Mouse (Mus musculus): Measurements from ENCODE around the gene A3galt2. TPM values are rescaled to one million over a fixed set of nuclear protein-coding genes. Genes with fewer than 3 reads are reported as not detected.

A3galt2 gene
- polyA plus RNA-seq, 1 experiment from 2014 or later: 0.09 TPM

GRCm38 (mm10) chr4:128753571-128753970 is 1.6 kb upstream of the A3galt2 start:
- peaks cover 63% of the 10 kb centered on the region for H3K36me3 ChIP-seq
- H3K9ac ChIP-seq: no peak overlapping the region
- 94% methylated on average over 7 of the region's 7 CpGs for WGBS
- H3K27ac ChIP-seq (replicated peaks): no peak overlapping the region
- no peak overlapping the region for H3K4me3 ChIP-seq
- no peak for ATAC-seq (ENCODE audit: extremely low read depth, insufficient number of reproducible peaks, low FRiP score, low TSS enrichment)
- H3K4me1 ChIP-seq: peaks cover 10% of the 10 kb centered on the region
- H3K27me3 ChIP-seq (replicated peaks): no peaks in the 10 kb centered on the region
- H3K4me2 ChIP-seq: no peak overlapping the region
- H3K9me3 ChIP-seq: no peaks in the 10 kb centered on the region

GRCm38 (mm10) chr4:128755900-128756299 is 736 bp downstream of the A3galt2 start:
- ATAC-seq (ENCODE audit: extremely low read depth, insufficient number of reproducible peaks, low FRiP score, low TSS enrichment): no peak
- no peaks in the 10 kb centered on the region for H3K27me3 ChIP-seq (replicated peaks)
- H3K9ac ChIP-seq: no peak overlapping the region
- peaks cover 14% of the 10 kb centered on the region for H3K4me1 ChIP-seq
- H3K36me3 ChIP-seq: peaks cover 40% of the 10 kb centered on the region
- H3K4me3 ChIP-seq: no peak overlapping the region
- H3K27ac ChIP-seq (replicated peaks): no peak overlapping the region
- no peaks in the 10 kb centered on the region for H3K9me3 ChIP-seq
- WGBS: 54% methylated on average over 7 of the region's 7 CpGs
- no peak overlapping the region for H3K4me2 ChIP-seq

DNA sequence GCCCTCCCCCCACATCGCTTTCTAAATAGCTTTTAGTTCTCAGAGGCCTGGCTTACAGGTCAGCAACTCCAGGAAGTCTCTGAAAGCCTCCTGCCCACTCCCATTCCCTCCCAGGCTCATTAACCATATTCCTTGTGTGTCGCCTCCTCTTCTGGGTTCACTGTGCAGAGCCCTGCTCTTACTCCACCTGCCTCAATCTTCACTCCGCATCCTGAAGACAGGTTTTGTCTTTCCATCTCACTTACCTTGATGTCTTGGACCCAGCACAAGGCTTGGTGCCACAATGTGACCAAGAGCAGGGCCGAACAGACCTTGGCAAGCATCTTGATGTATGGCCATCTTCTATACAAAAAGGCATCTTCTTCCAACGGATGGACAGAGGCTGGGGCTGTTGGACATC is 4.0 kb downstream of the A3galt2 start:
- H3K4me3 ChIP-seq: no peak overlapping the region
- 78% methylated on average over 5 of the region's 5 CpGs for WGBS
- peaks cover 14% of the 10 kb centered on the region for H3K4me1 ChIP-seq

GRCm38 (mm10) chr4:128760029-128760428 is 4.9 kb downstream of the A3galt2 start:
- H3K4me3 ChIP-seq: no peak overlapping the region
- H3K4me1 ChIP-seq: peaks cover 14% of the 10 kb centered on the region
- peaks cover 9% of the 10 kb centered on the region for H3K9me3 ChIP-seq
- 55% methylated on average over 6 of the region's 6 CpGs for WGBS
- H3K27ac ChIP-seq (replicated peaks): no peak overlapping the region
- no peak for ATAC-seq (ENCODE audit: extremely low read depth, insufficient number of reproducible peaks, low FRiP score, low TSS enrichment)
- H3K4me2 ChIP-seq: no peak overlapping the region
- no peaks in the 10 kb centered on the region for H3K27me3 ChIP-seq (replicated peaks)
- peaks cover under 1% of the 10 kb centered on the region; the same call in 1 of the 2 replicates for H3K36me3 ChIP-seq
- no peak overlapping the region for H3K9ac ChIP-seq

More for the DNA sequence above, 4.0 kb downstream of the A3galt2 start:
- Histone ChIP-seq H3K9me3 (peaks cover 9% of the 10 kb centered on the region), H3K4me2 (no peak overlapping the region), H3K36me3 (peaks cover 6% of the 10 kb centered on the region), H3K9ac (no peak overlapping the region), H3K27ac (replicated peaks) (no peak overlapping the region), H3K27me3 (replicated peaks) (no peaks in the 10 kb centered on the region)
- ATAC-seq (ENCODE audit: extremely low read depth, insufficient number of reproducible peaks, low FRiP score, low TSS enrichment): no peak

DNA sequence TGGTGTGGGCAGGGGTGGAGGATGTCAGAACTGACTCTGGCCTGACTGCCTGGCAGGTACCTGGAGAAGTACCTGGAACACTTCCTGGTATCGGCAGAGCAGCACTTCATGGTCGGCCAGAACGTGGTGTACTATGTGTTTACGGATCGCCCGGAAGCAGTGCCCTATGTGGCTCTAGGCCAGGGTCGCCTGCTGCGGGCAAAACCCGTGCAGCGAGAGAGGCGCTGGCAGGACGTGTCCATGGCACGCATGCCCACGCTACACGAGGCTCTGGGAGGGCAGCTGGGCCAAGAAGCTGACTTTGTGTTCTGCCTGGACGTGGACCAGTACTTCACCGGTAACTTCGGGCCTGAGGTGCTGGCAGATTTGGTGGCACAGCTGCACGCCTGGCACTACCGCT is 11.8 kb downstream of the A3galt2 start:
- ATAC-seq (ENCODE audit: extremely low read depth, insufficient number of reproducible peaks, low FRiP score, low TSS enrichment): no peak
- Histone ChIP-seq H3K36me3 (peaks cover under 1% of the 10 kb centered on the region), H3K27ac (replicated peaks) (no peak overlapping the region), H3K4me1 (peaks cover 25% of the 10 kb centered on the region), H3K4me2 (no peak overlapping the region), H3K27me3 (replicated peaks) (no peaks in the 10 kb centered on the region), H3K4me3 (no peak overlapping the region), H3K9ac (no peak overlapping the region), H3K9me3 (peaks cover 9% of the 10 kb centered on the region)
- WGBS: 88% methylated on average over 20 of the region's 20 CpGs

DNA sequence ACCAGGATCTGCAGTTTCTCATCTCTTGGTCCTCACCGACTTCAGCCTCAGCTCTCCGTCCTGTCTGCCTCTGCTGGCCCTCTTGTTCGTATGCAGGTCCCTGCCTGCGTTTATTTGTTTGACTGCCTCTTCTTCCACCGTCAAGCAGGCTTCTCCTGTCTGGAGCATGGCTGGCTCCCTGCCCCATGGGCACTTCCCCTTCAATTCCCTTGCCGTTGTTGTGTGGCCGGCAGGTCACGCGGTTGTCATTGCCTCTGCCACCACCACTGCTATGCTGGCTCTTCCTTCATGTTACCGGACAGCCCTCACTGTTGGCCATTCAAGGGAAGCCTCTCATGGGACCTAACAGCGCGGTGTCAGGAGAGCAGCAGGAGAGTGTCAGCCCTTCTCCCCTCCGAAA is 13.0 kb downstream of the A3galt2 start:
- Histone ChIP-seq H3K4me1 (peaks cover 25% of the 10 kb centered on the region), H3K4me3 (no peak overlapping the region), H3K27me3 (replicated peaks) (no peaks in the 10 kb centered on the region), H3K9me3 (peaks cover 6% of the 10 kb centered on the region), H3K27ac (replicated peaks) (no peak overlapping the region), H3K4me2 (no peak overlapping the region), H3K36me3 (peaks cover 13% of the 10 kb centered on the region), H3K9ac (no peak overlapping the region)
- ATAC-seq (ENCODE audit: extremely low read depth, insufficient number of reproducible peaks, low FRiP score, low TSS enrichment): no peak
- WGBS: 65% methylated on average over 13 of the region's 13 CpGs

DNA sequence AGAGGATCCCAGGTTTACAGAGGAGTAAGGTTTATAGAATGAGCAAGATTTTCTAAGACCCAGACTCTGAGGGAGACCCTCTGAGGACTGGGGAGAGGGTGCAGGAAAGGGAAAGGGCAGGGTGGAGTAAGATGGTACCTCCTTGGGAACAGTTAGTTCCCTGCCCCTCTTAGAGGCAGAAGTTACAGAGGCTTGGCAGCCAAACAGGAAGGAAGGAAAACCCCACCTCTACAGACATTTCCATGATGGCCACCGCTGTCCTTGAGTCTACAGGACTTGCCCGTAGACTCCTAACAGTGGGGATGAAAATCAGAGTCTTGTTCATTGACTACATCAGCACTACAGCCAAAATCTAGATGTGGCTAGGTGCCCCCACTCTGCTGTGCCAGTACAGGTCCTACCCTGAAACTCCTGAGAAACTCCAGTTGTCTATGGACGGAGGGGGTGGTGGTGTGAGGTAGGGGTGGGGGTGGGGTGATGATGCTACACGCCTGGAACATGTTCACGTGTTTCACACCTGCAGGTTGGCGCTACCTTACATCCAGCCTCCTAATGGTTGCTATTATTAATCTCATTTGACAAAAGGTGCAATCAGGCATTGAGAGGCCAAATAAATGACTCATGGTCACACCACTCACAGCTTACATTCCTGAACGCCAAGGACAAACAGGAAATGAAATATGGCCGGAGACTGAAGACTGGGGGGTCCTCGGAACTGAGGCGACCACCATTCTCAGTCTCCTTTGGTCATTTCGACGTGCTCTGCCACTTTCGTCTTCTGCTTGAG is 14.6 kb downstream of the A3galt2 start:
- Histone ChIP-seq H3K4me3 (no peak overlapping the region), H3K9ac (no peak overlapping the region), H3K27me3 (replicated peaks) (no peaks in the 10 kb centered on the region), H3K4me2 (no peak overlapping the region), H3K27ac (replicated peaks) (no peak overlapping the region), H3K4me1 (peaks cover 25% of the 10 kb centered on the region), H3K36me3 (peaks cover 29% of the 10 kb centered on the region), H3K9me3 (no peaks in the 10 kb centered on the region)
- no peak for ATAC-seq (ENCODE audit: extremely low read depth, insufficient number of reproducible peaks, low FRiP score, low TSS enrichment)
- 70% methylated on average over 13 of the region's 13 CpGs for WGBS

DNA sequence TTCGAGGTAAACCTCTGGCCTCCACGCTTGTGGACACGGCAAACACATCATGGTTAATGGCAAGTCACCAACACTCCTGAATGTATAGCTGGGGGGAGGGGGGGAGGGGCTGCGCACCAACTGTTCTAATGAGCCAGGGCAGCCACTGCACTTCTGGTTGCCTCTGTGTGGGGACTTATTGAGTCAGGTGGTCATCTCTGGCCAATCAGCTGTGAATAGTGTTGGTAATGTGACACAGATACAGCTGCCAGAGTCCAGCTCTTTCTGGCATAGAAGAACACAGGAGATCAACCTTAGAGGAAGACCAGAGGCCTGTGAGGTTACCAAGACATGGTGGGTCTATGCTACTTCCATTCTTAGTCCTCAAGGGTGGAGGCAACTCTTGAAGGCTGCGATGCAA is 15.5 kb downstream of the A3galt2 start:
- Histone ChIP-seq H3K27me3 (replicated peaks) (no peaks in the 10 kb centered on the region), H3K36me3 (peaks cover 39% of the 10 kb centered on the region), H3K9me3 (no peaks in the 10 kb centered on the region), H3K4me1 (peaks cover 25% of the 10 kb centered on the region), H3K4me3 (no peak overlapping the region), H3K9ac (no peak overlapping the region), H3K4me2 (no peak overlapping the region), H3K27ac (replicated peaks) (no peak overlapping the region)
- WGBS: 77% methylated on average over 5 of the region's 5 CpGs
- no peak for ATAC-seq (ENCODE audit: extremely low read depth, insufficient number of reproducible peaks, low FRiP score, low TSS enrichment)

GRCm38 (mm10) chr4:128773820-128774219 is 18.7 kb downstream of the A3galt2 start:
- H3K4me3 ChIP-seq: no peak overlapping the region
- H3K27ac ChIP-seq (replicated peaks): no peak overlapping the region
- H3K9ac ChIP-seq: no peak overlapping the region
- peaks cover 70% of the 10 kb centered on the region for H3K36me3 ChIP-seq
- no peaks in the 10 kb centered on the region for H3K27me3 ChIP-seq (replicated peaks)
- no peak for ATAC-seq (ENCODE audit: extremely low read depth, insufficient number of reproducible peaks, low FRiP score, low TSS enrichment)
- 82% methylated on average over 11 of the region's 11 CpGs for WGBS
- H3K4me2 ChIP-seq: no peak overlapping the region
- H3K9me3 ChIP-seq: no peaks in the 10 kb centered on the region
- H3K4me1 ChIP-seq: peaks cover 22% of the 10 kb centered on the region

- no peaks in the 10 kb centered on the region for H3K9me3 ChIP-seq
- H3K27me3 ChIP-seq (replicated peaks): no peaks in the 10 kb centered on the region
- H3K4me1 ChIP-seq: peaks cover 15% of the 10 kb centered on the region
- H3K4me3 ChIP-seq: no peak overlapping the region
- H3K27ac ChIP-seq (replicated peaks): no peak overlapping the region
- peaks cover 76% of the 10 kb centered on the region for H3K36me3 ChIP-seq
- no peak overlapping the region for H3K4me2 ChIP-seq
- no peak overlapping the region for H3K9ac ChIP-seq
- 91% methylated on average over 9 of the region's 9 CpGs for WGBS
- no peak for ATAC-seq (ENCODE audit: extremely low read depth, insufficient number of reproducible peaks, low FRiP score, low TSS enrichment)
Measured at GRCm38 (mm10) chr4:128774467-128774866, 19.3 kb downstream of the A3galt2 start.

GRCm38 (mm10) chr4:128776568-128777289 is 21.6 kb downstream of the A3galt2 start:
- Histone ChIP-seq H3K27me3 (replicated peaks) (no peaks in the 10 kb centered on the region), H3K36me3 (peaks cover 99% of the 10 kb centered on the region), H3K4me1 (no peaks in the 10 kb centered on the region), H3K4me3 (no peak overlapping the region), H3K4me2 (no peak overlapping the region), H3K27ac (replicated peaks) (no peak overlapping the region), H3K9me3 (no peaks in the 10 kb centered on the region), H3K9ac (no peak overlapping the region)
- WGBS: 44% methylated on average over 20 of the region's 20 CpGs
- ATAC-seq (ENCODE audit: extremely low read depth, insufficient number of reproducible peaks, low FRiP score, low TSS enrichment): no peak

All from heart, embryonic 13.5 days (tissue).